Mouse (Mus musculus) frontal cortex, postnatal 36 days (tissue): ENCODE measurements around the gene Sirt4.

Source experiments
- DNase-seq, 2 experiments: peaks; one replicate each; pipeline ENCODE4 v3.0.0; 2022; ENCODE audit warnings: low spot score in 2 of 2

Sirt4 gene

GRCm38 (mm10) chr5:115434853-115435754 is 49.4 kb downstream of the Sirt4 start:
- no peak for DNase-seq

GRCm38 (mm10) chr5:115434280-115434852 is 50.2 kb downstream of the Sirt4 start:
- DNase-seq, result no peak

- DNase-seq, result no peak
Measured at GRCm38 (mm10) chr5:115433191-115433590, 51.3 kb downstream of the Sirt4 start.

GRCm38 (mm10) chr5:115432395-115432794 is 52.1 kb downstream of the Sirt4 start:
- DNase-seq, result no peak

- DNase-seq, result no peak
Measured at GRCm38 (mm10) chr5:115431898-115432259, 52.6 kb downstream of the Sirt4 start.

GRCm38 (mm10) chr5:115431061-115431897 is 53.2 kb downstream of the Sirt4 start:
- no peak for DNase-seq

GRCm38 (mm10) chr5:115430187-115430960 is 54.2 kb downstream of the Sirt4 start:
- no peak for DNase-seq

GRCm38 (mm10) chr5:115429359-115430186 is 55.0 kb downstream of the Sirt4 start, which contains the start of gene Msi1:
Gene Msi1, plus strand, starts transcription at chr5:115429599.
- DNase-seq, result peak in 1 of 2 experiments; percentile 12

- DNase-seq, result no peak
Measured at GRCm38 (mm10) chr5:115428831-115429358, 55.6 kb downstream of the Sirt4 start.
